Mouse (Mus musculus) frontal cortex, adult 2 months (tissue): Measurements from ENCODE around the gene Bcl2l12. TPM values are rescaled to one million over a fixed set of nuclear protein-coding genes. Genes with fewer than 3 reads are reported as not detected.
"Not testable (repeated sequence)": the region's sequence is repeated elsewhere in the genome, so short reads cannot be mapped to it uniquely, and the experiment has no call there.

Experiments
- DNase-seq, 2 experiments: peaks; one replicate each; pipeline ENCODE4 v3.0.0; 2022; ENCODE audit warnings: low spot score in 1 of 2; ENCODE audit errors: extremely low spot score in 1 of 2
- polyA plus RNA-seq: library from polyadenylated mRNA; depleted of rRNA; stranded (reverse); fragments of >200 nt; gene quantifications from 2 replicates; pipeline ENCODE4 v1.2.3, GENCODE M21; 2012; rRNA removed

Bcl2l12 gene
- polyA plus RNA-seq, result 5.4 and 5.9 TPM in 2 replicates

- no peak for DNase-seq
These were observed at the start of gene Bcl2l12 for GRCm38 (mm10) chr7:44998501-44998955. TSS of gene Bcl2l12 (minus strand) at chr7:44998712.

- no peak for DNase-seq
These were observed 49.0 kb upstream of the Bcl2l12 start for GRCm38 (mm10) chr7:45047491-45047890.

GRCm38 (mm10) chr7:45046853-45047350, 48.4 kb upstream of the Bcl2l12 start:
- no peak for DNase-seq

- no peak for DNase-seq
These were observed 47.2 kb upstream of the Bcl2l12 start for GRCm38 (mm10) chr7:45045741-45046140.

- no peak for DNase-seq
These were observed 44.8 kb upstream of the Bcl2l12 start for GRCm38 (mm10) chr7:45043307-45043706.

DNA sequence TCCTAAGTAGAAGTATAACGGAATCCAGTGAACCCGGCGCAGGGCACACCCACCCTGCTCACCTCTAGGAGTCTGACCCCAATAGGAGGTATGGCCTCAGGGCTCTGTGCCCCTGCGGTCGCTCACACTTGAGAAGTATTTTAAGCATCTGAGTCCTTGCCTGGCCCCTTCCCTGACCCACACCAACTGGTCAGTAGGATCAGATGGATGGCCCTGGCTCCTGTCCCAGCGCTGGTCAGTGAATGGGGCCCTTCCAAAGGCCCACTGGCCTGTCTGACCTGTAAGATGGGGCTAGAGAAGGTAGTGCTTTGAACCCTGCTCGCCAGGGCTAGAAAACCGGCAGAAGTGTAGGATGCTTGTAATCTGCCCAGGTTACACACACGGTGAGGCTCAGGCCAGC, 42.3 kb upstream of the Bcl2l12 start:
- no peak for DNase-seq

DNA sequence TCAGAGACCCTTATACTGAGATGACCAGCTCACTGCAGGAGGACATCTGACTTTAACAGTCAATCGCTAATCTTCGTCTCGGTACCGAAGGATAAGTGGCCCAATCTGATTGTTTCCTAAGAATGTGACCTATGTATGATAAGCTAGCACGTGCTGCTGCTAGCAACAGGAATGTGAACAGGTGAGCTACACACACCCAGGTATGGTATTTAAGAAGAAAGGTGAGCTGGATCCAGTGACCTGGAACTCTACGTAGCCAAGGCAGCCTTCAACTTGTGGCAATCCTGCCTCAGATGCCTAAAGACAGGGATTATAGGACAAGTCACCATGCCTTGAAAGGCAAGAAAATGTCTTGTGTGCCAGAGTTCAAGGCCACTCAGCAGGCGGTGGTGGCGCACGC, 39.9 kb upstream of the Bcl2l12 start:
- no peak for DNase-seq

DNA sequence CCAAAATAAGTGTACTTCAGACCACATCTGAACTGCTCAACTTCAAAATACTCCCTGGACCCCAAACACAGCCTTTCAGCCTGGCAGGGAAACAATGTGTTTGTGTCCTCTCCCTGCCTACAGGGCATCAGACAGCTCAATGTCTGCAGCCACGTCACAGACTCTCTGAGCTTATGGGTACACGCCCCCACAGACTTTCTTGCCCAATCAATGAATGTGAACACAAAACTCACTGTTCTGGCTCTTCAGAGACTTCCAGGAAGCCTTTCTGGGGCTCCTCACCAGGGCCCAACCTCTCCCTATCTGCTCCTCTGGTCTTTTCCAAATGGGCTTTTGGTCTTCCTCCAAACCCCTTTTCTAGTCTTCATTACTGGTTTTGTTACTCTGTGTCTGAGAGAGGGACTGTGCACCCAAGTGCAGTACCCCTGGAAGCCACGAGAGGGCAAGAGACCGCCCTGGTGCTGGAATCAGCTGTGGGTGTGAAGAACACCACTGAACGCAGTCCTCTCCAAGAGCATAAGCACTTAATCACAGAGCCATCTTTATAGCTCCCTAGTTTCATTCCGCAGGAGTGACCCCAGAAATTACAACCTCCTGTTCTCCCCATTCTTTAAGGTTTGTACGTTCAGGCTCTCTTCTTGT, 39.3 kb upstream of the Bcl2l12 start:
- DNase-seq, result no peak

DNA sequence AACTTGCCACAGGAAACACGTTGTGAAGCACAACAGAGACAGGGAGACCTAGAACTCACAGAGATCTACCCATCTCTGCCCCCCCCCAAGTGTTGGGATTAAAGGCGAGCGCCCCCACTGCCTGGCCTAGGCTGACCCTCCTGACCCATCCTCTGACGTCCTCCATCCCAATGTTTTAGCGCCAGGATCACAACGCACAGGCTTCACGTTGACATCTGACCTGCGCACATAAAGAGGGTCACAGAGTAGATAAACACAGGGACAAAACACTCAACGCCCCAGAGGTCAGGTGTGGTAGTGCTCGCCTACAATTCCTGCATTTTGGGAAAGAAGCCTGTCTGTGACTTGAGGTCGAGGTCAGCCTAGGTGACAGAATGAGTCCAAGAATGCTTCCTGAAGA, 38.2 kb upstream of the Bcl2l12 start:
- DNase-seq, result no peak

DNA sequence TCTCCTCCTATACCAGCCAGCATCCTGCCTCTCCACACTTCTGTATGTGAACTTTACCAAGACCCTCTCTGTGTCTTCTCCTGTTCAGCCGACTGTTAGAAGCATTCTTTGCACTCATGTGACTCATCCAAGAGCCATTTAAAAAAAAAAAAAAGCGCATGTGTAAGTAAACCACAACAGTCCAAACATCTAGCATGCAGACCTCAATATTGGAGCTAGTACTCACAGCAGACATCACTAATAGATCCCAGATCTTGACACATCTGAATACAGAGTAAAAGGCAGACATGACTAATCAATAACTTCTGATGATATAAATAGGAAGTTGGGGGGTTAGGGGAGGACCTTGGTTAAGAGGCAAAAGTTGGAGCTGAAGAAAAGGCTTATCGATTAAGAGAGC, 37.1 kb upstream of the Bcl2l12 start:
- DNase-seq, result no peak

GRCm38 (mm10) chr7:45033722-45034359, 35.3 kb upstream of the Bcl2l12 start:
- DNase-seq, result no peak

DNA sequence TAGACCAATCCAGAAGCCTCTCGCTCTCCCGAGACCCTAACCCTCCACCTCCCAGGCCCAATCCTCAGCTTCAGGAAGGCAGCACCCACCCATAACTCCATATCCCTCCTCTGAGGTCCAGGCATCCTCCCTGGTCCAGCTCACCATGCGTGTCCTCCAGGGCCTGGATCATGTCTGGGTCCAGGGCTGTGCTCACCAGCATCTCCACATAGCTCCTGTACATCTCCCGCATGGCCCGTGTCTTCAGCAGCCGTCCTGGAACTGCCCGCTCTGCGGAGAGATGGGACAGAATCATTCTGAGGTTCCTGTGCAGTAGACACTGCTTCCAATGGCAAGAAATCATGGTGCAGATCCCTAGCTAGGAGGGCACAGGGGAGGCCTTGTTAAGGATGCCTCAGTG, 32.3 kb upstream of the Bcl2l12 start:
- no peak for DNase-seq

GRCm38 (mm10) chr7:45029995-45030394, 31.5 kb upstream of the Bcl2l12 start:
- DNase-seq, result no peak

DNA sequence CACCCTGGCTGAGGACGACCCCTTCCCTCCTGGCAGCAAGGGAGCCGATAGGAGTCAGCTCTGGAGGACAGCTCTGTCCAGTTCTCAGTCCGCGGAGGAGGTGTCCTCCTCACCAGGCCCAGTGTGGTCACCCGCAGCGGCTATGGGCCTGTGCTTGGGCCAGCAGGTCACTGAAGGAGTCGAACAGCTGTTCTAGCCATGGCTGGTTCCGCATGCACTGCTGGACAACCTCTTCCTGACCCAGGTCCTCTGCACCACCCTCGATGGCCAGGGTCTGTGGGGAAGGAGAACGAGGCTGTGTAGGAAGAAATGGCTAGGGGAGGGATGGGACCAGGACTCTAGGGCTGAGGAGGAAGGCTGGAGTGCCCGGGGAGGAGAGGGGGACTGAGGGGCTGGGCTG, 29.8 kb upstream of the Bcl2l12 start:
- no peak for DNase-seq

- DNase-seq, result no peak
These were observed 29.2 kb upstream of the Bcl2l12 start for GRCm38 (mm10) chr7:45027761-45028160.

DNA sequence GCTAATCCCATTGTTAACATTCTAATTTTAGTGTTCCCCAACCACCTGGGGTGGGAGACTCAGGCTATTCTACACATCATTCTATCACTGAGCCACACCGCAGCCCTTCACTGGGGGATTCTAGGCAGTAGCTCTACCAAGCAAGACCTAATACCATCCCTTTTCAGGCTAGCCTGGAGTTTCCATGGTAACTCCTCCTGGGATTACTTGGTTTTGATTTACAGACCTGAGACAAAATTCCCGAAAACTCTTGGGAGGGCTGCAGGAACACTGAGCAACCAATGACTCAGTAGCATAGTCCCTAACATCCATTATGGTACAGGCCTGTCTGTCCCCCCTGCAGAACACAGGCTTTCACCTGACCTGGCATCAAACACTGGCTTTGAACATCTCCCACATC, 27.7 kb upstream of the Bcl2l12 start:
- DNase-seq, result no peak

DNA sequence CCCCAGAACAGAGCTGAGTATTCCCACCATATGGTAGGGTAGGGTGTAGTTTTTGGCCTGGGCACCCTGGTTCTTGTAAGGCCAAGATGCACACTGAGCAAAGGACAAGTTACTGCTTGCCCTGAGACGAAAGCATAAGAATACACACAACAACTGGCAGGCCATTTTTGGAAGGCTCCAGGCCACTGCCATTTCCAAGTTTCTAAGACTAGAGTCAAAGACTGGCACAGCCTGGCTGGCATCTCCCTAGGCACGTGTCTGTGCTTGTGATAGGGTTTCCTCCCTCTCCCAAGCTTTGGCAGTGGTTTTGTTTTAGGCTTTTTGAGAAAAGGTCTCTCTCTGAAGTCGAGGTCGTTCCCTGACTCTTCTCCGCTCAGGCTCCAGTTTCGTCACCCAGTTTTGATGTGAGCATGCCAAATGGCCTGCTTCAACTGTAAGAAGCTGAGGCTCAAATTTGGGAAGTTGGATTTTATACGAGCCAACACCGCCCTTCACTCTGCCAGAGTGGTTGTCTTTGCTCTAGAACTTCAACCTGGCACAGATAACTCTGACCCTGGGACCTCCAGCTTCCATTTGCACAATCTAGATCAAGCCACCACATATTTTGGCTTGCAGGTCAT, 27.2 kb upstream of the Bcl2l12 start:
- no peak for DNase-seq

- no peak for DNase-seq
These were observed 26.1 kb upstream of the Bcl2l12 start for GRCm38 (mm10) chr7:45024281-45025248.

DNA sequence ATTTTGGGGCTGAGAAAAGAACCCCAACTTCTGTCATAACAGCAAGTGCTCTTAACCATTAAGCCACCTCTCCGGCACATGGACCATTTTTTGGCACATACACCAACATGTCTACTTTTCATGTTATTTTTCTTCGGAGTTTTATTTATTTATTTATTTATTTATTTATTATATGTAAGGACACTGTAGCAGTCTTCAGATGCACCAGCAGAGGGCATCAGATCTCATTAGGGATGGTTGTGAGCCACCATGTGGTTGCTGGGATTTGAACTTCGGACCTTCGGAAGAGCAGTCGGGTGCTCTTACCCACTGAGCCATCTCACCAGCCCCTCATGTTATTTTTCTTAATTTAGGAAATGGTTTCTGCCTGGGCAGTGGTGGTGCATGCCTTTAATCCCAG, 25.2 kb upstream of the Bcl2l12 start:
- DNase-seq, result not testable (repeated sequence)

GRCm38 (mm10) chr7:45020225-45020624, 21.7 kb upstream of the Bcl2l12 start:
- DNase-seq, result no peak
